Mouse (Mus musculus) kidney, embryonic 16.5 days (tissue): Measurements from ENCODE around the gene C8g. TPM values are rescaled to one million over a fixed set of nuclear protein-coding genes. Genes with fewer than 3 reads are reported as not detected.

ENCODE experiments used
- ATAC-seq: fragments of 200-750 bp; cut with Nextera tagmentation; 2 replicates; pipeline ENCODE4 v1.8.0; 2017; ENCODE audit warnings: moderate TSS enrichment; ENCODE audit not compliant: low FRiP score, low TSS enrichment
- H3K27ac ChIP-seq: fragments of 300-500 bp; sonication (generic); 2 replicates; pipeline ENCODE4 v1.5.1; 2014; ENCODE audit warnings: low read length
- H3K27me3 ChIP-seq: fragments of 300-500 bp; sonication (generic); 2 replicates; pipeline ENCODE4 v1.6.1; 2014; ENCODE audit warnings: low read length, control low read depth, mixed read lengths; ENCODE audit not compliant: insufficient read depth
- H3K36me3 ChIP-seq: fragments of 300-500 bp; sonication (generic); 2 replicates; pipeline ENCODE4 v1.6.1; 2014; ENCODE audit warnings: low read length, control low read depth, mixed read lengths; ENCODE audit not compliant: insufficient read depth
- H3K4me1 ChIP-seq: fragments of 300-500 bp; sonication (generic); 2 replicates; pipeline ENCODE4 v1.6.1; 2014; ENCODE audit warnings: low read length, control low read depth, mixed read lengths; ENCODE audit not compliant: insufficient read depth
- H3K4me2 ChIP-seq: fragments of 300-500 bp; sonication (generic); replicated peaks from 2 replicates; pipeline ENCODE4 v1.6.1; 2014; ENCODE audit warnings: low read depth, low read length
- H3K4me3 ChIP-seq: fragments of 300-500 bp; sonication (generic); 2 replicates; pipeline ENCODE4 v1.5.1; 2014; ENCODE audit warnings: mild to moderate bottlenecking, low read length
- H3K9ac ChIP-seq: fragments of 300-500 bp; sonication (generic); replicated peaks from 2 replicates; pipeline ENCODE4 v1.6.1; 2014; ENCODE audit warnings: low read length
- H3K9me3 ChIP-seq: fragments of 300-500 bp; sonication (generic); 2 replicates; pipeline ENCODE4 v1.6.1; 2016; ENCODE audit warnings: low read length, control low read depth
- WGBS: fragments of 180-500 bp; shearing (Covaris S2); extraction: QIAGEN DNeasy Blood & Tissue Kit; methylation state at CpG from one replicate; pipeline ENCODE4 v1.1.7; 2014; 5-methylcytosine and 5-hydroxymethylcytosine counted together
- polyA plus RNA-seq: library from polyadenylated mRNA; unstranded; fragments of >200 nt; fragmentation: Nextera tagmentation; extraction: Ambion mirVana; gene quantifications from 2 replicates; pipeline ENCODE4 v1.2.1, GENCODE M21; 2015

C8g gene
- 9.5 and 9.6 TPM in 2 replicates for polyA plus RNA-seq

DNA sequence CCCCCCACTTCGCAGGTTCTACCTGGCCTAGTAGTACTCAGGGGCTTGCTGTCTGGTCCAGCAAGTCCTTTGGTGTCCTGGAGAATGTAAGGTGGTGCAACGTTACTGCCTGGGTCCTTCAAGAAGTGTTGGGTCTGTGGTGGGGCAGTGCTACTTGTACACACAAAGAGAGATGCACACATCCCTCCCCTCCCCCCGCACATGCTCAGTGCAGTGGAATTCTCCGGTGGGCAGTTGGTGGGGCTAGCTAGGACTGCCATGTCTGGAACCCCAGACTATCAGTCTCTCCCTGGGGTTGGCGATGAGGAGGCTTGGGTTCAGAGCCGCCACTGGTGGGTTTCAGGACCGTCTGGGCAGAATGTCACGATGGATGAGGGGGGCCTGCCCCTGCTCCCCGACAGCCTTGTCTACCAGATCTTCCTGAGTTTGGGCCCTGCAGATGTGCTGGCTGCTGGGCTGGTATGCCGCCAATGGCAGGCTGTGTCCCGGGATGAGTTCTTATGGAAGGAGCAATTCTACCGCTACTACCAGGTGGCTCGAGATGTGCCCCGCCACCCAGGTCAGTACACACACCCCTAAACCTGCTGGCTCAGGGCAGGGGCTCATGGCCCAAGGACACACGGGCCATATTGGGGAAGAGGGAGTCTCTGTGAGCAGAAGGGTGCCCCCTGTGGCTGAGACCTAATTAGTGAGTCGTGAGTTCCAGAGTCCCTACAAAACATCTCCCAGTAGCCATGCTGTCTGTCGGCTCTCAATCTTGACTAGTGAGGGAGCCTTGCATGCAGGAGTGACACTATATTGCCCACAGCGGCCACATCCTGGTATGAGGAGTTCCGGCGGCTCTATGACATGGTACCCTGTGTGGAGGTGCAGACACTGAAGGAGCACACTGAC, at the start of gene C8g:
Gene C8g, minus strand, starts transcription at position 127 of the 894 bp plus-strand sequence.
- 73% methylated on average over 19 of the region's 20 CpGs for WGBS
- ATAC-seq = no peak
- peak within 1 kb of the TSS; percentile 86 for H3K27ac ChIP-seq

GRCm38 (mm10) chr2:25551186-25551585, 49.7 kb upstream of the C8g start:
- no peaks in the 10 kb centered on the region for H3K9me3 ChIP-seq
- peaks cover 1% of the 10 kb centered on the region for H3K4me1 ChIP-seq
- H3K9ac ChIP-seq = no peak overlapping the region
- ATAC-seq = no peak
- H3K4me3 ChIP-seq = no peak overlapping the region
- H3K27ac ChIP-seq = no peak overlapping the region
- no peaks in the 10 kb centered on the region for H3K27me3 ChIP-seq
- WGBS = 31% methylated on average over 5 of the region's 5 CpGs
- H3K4me2 ChIP-seq = no peak overlapping the region
- H3K36me3 ChIP-seq = no peaks in the 10 kb centered on the region

More for the DNA sequence above, at the start of gene C8g:
- Histone ChIP-seq H3K9ac (peak within 1 kb of the TSS; percentile 98), H3K4me3 (peak within 1 kb of the TSS; percentile 87), H3K9me3 (no peaks in the 10 kb centered on the region), H3K27me3 (no peaks in the 10 kb centered on the region), H3K36me3 (peaks cover 24% of the 10 kb centered on the region), H3K4me1 (peaks cover 14% of the 10 kb centered on the region), H3K4me2 (peak within 1 kb of the TSS; percentile 94)

- Histone ChIP-seq H3K9ac (no peak overlapping the region), H3K36me3 (no peaks in the 10 kb centered on the region), H3K9me3 (no peaks in the 10 kb centered on the region), H3K4me1 (peaks cover 12% of the 10 kb centered on the region), H3K27me3 (no peaks in the 10 kb centered on the region), H3K27ac (no peak overlapping the region), H3K4me2 (no peak overlapping the region), H3K4me3 (no peak overlapping the region)
- WGBS = 73% methylated on average over 9 of the region's 9 CpGs
- no peak for ATAC-seq
Measured at GRCm38 (mm10) chr2:25549021-25549991, 47.8 kb upstream of the C8g start.

DNA sequence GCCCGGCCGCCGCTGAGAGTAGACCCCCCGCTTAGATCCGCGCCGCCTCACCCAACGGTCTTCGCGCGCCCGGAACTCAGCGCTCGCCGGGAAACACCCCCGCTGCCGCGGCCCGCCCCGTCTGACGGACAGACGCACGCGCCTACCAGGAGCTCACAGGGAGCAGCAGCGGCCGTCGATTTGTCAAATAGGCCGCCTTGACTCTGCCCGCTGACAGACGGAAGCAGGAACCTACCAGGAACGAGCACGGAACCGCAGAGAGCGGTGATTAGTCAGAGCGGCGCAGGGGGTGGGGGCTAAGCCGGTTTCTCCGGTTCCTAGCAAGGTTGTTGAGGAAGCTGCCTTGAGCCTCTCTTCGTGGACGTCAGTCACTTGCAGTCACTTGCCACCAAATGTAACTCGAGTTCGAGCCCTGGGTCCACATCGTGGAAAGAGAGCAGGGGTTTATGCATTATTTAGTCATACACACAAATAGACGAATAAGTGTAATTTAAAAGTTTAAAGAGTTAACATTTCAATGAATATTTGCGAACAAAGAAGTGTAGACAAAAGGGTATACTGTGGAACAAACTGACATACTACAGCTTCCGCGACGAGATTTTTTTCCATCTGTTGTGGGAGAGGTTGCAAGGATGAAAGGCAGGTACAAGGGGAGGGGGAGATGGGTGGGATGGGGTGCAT, 45.4 kb upstream of the C8g start, which contains the start of gene Traf2:
Gene Traf2, minus strand, starts transcription at position 130 of the 681 bp plus-strand sequence.
- no peaks in the 10 kb centered on the region for H3K9me3 ChIP-seq
- peak; percentile 99 for ATAC-seq
- H3K27ac ChIP-seq = peak within 1 kb of the TSS; percentile 71
- WGBS = 3% methylated on average over 48 of the region's 48 CpGs
- peak within 1 kb of the TSS; percentile 88 for H3K9ac ChIP-seq
- H3K4me2 ChIP-seq = peak within 1 kb of the TSS; percentile 77
- no peaks in the 10 kb centered on the region for H3K27me3 ChIP-seq
- peaks cover 20% of the 10 kb centered on the region for H3K4me1 ChIP-seq
- H3K36me3 ChIP-seq = no peaks in the 10 kb centered on the region
- peak within 1 kb of the TSS; percentile 88 for H3K4me3 ChIP-seq

DNA sequence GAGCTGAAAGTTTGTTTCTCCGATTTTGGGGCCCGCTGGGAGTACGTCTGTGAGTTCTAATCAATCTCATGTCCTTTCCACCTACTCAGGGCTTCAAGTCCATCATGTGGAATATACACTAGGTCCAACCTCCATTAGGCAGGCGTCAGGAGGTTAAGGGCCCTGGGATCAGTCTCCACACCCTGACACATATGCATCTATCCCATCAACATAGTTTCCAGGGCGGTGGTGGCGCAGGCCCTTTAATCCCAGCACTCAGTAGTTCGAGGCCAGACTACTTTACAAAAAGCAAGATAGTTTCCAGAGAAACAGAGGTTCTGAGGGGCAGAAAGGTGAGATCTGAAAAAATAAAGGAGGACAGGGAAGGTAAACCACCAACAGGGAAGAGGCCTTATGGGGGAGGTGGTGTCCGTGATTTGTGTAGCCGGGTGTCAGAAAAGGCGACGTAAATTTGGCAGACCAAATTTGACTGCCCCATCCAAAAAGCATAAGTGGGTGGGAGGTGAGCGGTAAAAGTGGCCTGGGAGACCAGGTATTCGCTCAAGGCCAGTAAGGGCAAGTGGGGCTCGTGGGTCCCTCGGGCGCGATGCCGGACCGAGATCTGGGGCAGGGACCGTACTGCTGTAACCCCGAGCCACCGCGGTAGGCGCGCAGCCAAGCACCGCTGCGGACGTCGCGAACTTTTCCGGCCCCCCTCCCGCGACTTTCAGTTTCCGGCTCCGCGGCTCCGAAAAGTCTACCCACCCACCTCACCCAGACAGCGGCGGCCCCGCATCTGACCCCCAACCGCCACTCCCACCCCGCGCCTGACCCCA, 44.7 kb upstream of the C8g start:
- Histone ChIP-seq H3K4me3 (peak overlapping the region; percentile 88), H3K4me2 (peak overlapping the region; percentile 77), H3K9me3 (no peaks in the 10 kb centered on the region), H3K36me3 (no peaks in the 10 kb centered on the region), H3K27me3 (no peaks in the 10 kb centered on the region), H3K9ac (peak overlapping the region; percentile 88), H3K4me1 (peaks cover 24% of the 10 kb centered on the region), H3K27ac (peak overlapping the region; percentile 71)
- ATAC-seq = peak; percentile 79
- WGBS = 7% methylated on average over 43 of the region's 43 CpGs

GRCm38 (mm10) chr2:25541644-25542367, 40.3 kb upstream of the C8g start:
- no peak overlapping the region for H3K4me3 ChIP-seq
- H3K27ac ChIP-seq = peak overlapping the region; percentile 67; the same call in 1 of the 2 replicates
- no peak for ATAC-seq
- no peaks in the 10 kb centered on the region for H3K9me3 ChIP-seq
- H3K4me2 ChIP-seq = no peak overlapping the region
- peaks cover 10% of the 10 kb centered on the region for H3K36me3 ChIP-seq
- peaks cover 24% of the 10 kb centered on the region for H3K4me1 ChIP-seq
- 38% methylated on average over 10 of the region's 10 CpGs for WGBS
- H3K27me3 ChIP-seq = no peaks in the 10 kb centered on the region
- 0 out of 2 replicates have a peak overlapping the region, but pooled peaks have one; percentile 18 for H3K9ac ChIP-seq

- 64% methylated on average over 4 of the region's 4 CpGs for WGBS
- no peaks in the 10 kb centered on the region for H3K27me3 ChIP-seq
- ATAC-seq = peak; percentile 55
- H3K27ac ChIP-seq = peak overlapping the region; percentile 84
- no peak overlapping the region for H3K4me2 ChIP-seq
- peaks cover 17% of the 10 kb centered on the region for H3K4me1 ChIP-seq
- no peaks in the 10 kb centered on the region for H3K9me3 ChIP-seq
- H3K36me3 ChIP-seq = peaks cover 22% of the 10 kb centered on the region
- no peak overlapping the region for H3K4me3 ChIP-seq
- H3K9ac ChIP-seq = no peak overlapping the region
Measured at GRCm38 (mm10) chr2:25540541-25540948, 39.0 kb upstream of the C8g start.

DNA sequence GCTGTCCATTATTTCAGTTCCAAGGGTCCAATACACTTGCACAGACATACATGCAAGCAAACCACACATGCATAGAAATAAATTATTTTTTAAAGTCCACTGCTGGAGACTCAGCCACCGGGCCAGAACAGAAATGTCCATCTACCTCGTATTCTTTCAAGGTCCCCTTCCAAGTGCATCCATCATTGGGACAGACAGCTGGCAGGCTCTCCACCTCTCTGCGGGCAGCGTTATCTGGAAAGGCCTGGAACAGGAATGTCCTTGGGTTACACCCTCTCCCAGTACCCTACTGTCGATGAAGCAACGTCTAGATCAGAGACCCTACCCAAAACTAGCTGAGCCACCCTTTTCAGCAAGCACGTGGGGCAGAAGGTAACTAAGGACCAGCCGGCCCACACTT, 35.0 kb upstream of the C8g start:
- 91% methylated on average over 8 of the region's 8 CpGs for WGBS
- Histone ChIP-seq H3K27me3 (no peaks in the 10 kb centered on the region), H3K4me3 (no peak overlapping the region), H3K9me3 (no peaks in the 10 kb centered on the region), H3K4me2 (no peak overlapping the region), H3K27ac (no peak overlapping the region), H3K36me3 (peaks cover 43% of the 10 kb centered on the region), H3K4me1 (peaks cover under 1% of the 10 kb centered on the region), H3K9ac (no peak overlapping the region)
- no peak for ATAC-seq
